In the genomic region with DNA sequence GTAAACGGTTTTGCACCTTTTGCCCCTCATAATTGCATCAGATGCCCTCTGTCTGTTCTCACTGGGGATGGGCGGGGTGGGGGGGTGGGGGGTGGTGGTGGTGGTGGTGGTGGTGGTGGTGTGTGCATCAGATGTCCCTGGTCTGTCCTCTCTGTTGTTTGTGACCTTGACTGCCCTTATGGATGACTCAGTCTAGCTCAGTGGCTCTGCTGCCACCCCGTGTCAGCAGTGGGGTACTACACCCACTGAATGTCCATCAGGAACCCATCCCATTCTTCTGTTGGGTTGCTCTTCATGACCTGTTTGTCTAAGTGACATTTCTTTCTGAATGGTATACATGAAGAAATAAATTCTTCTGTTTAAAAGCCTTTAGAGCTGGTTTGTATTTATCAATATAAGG, we compare ENCODE assay signal across 9 mouse cellular contexts. TPM values are rescaled to one million over a fixed set of nuclear protein-coding genes. Genes with fewer than 3 reads are reported as not detected.
DNase-seq lines count a peak whose midpoint lies in the region; ATAC-seq and TF ChIP-seq lines count a peak whose summit lies in the region.
"Had no signal": no experiment of that assay in that cellular context is flagged by ENCODE, and none has a peak within 500 bp of the region (broad histone marks: within the 10 kb centered on the region; RNA-seq: fewer than 3 reads in every experiment).

No protein-coding gene starts in this region.

- intact Hi-C loops in heart, postnatal 25 days (cut with DNase I), result loop anchor here (1.0 to 10.0 kb wide), 2 partner anchors 84 to 139 kb away; no protein-coding TSS in a partner anchor

- 25% methylated on average over 3 of the region's 3 CpGs for WGBS in forebrain, embryonic 16.5 days
- 20% methylated on average over 3 of the region's 3 CpGs for WGBS in large intestine, adult 2 months

- no peak overlapping the region for H3K27ac ChIP-seq in ES-E14 (ENCODE audit: insufficient read depth, low read depth, low read length, poor library complexity, severe bottlenecking)
- no peak overlapping the region for H3K27ac ChIP-seq in forebrain, embryonic 16.5 days (ENCODE audit: low read length)
- H3K27ac ChIP-seq: limb, embryonic 15.5 days had no signal

- H3K4me3 ChIP-seq in ES-E14 (ENCODE audit: insufficient read depth in 1 of 2, low read depth in 1 of 2, low read length in 2 of 2, poor library complexity in 1 of 2, severe bottlenecking in 1 of 2), result no peak overlapping the region
- no peak overlapping the region for H3K4me3 ChIP-seq in forebrain, embryonic 16.5 days (replicated peaks; ENCODE audit: low read length)
- H3K4me3 ChIP-seq: limb, embryonic 15.5 days had no signal

- no peaks in the 10 kb centered on the region for H3K4me1 ChIP-seq in ES-E14 (ENCODE audit: control insufficient read depth in 2 of 2, insufficient read depth in 2 of 2, low read length in 2 of 2, poor library complexity in 1 of 2)
- H3K4me1 ChIP-seq in forebrain, embryonic 16.5 days (replicated peaks; ENCODE audit: control insufficient read depth, insufficient read depth, low read length), result no peaks in the 10 kb centered on the region
- H3K4me1 ChIP-seq: limb, embryonic 15.5 days had no signal

- H3K4me2 ChIP-seq in forebrain, embryonic 16.5 days (ENCODE audit: low read length), result no peak overlapping the region
- H3K4me2 ChIP-seq: limb, embryonic 15.5 days had no signal

- no peaks in the 10 kb centered on the region for H3K36me3 ChIP-seq in ES-E14 (ENCODE audit: control insufficient read depth, insufficient read depth, low read length, poor library complexity, severe bottlenecking)
- H3K36me3 ChIP-seq in forebrain, embryonic 16.5 days (ENCODE audit: control insufficient read depth, insufficient read depth), result no peaks in the 10 kb centered on the region
- H3K36me3 ChIP-seq: limb, embryonic 15.5 days had no signal

- DNase-seq in ES-E14 (ENCODE audit: low read depth, low spot score), result peak; percentile 76
- DNase-seq in cerebellum, adult 11 months, result peak; percentile 80
- peak; percentile 50 for DNase-seq in heart, postnatal 25 days (ENCODE audit: low spot score)
- DNase-seq in large intestine, adult 2 months (ENCODE audit: low read depth, low spot score), result peak; percentile 53
- peak; percentile 68 to 74 for DNase-seq in lung, adult 18-20 months
- DNase-seq in ovary, adult 18-20 months (ENCODE audit: low spot score), result peak; percentile 40
- DNase-seq in thymus, adult 18-20 months, result peak; percentile 38 to 41

- peak; percentile 58 for ATAC-seq in forebrain, embryonic 16.5 days

- H3K9me3 ChIP-seq in ES-E14 (ENCODE audit: control insufficient read depth, insufficient read depth, low read depth, low read length), result no peaks in the 10 kb centered on the region
- H3K9me3 ChIP-seq in forebrain, embryonic 16.5 days (ENCODE audit: control insufficient read depth, low read length), result no peaks in the 10 kb centered on the region
- H3K9me3 ChIP-seq: limb, embryonic 15.5 days had no signal

- no peaks in the 10 kb centered on the region for H3K27me3 ChIP-seq in forebrain, embryonic 16.5 days (replicated peaks; ENCODE audit: control insufficient read depth, insufficient read depth, low read length)
- H3K27me3 ChIP-seq: limb, embryonic 15.5 days had no signal

- no peak overlapping the region for H3K9ac ChIP-seq in ES-E14 (ENCODE audit: insufficient read depth, low read depth, low read length, poor library complexity, severe bottlenecking)
- H3K9ac ChIP-seq in forebrain, embryonic 16.5 days (replicated peaks; ENCODE audit: low read depth, low read length), result no peak overlapping the region
- H3K9ac ChIP-seq: limb, embryonic 15.5 days had no signal

- in situ Hi-C loops in ES-E14 (cut with MboI; ENCODE audit: low sequenced_read_pairs in 2 of 2, unreplicated experiment in 2 of 2), result no loop called here

TF ChIP-seq in ES-E14, 5 proteins besides CTCF, POLR2A, EP300 and RAD21:
- TF ChIP-seq ZC3H11A (IDR thresholded peaks at IDR 0.05; ENCODE audit: borderline replicate concordance, low read depth, low read length) (peak; percentile 80; the same call in 1 of the 2 replicates), CHD2 (IDR thresholded peaks at IDR 0.05; ENCODE audit: low read depth, low read length) (no peak)
TF ChIP-seq in ES-E14: peak in this region for 1.

RNA-seq across cellular contexts. Expression of a gene that starts 43.3 kb away (rescaled TPM):
- total RNA-seq in ES-E14 (2012; rRNA removed), result 1.8 and 2.1 TPM in 2 replicates
- 7.1 TPM in 2 replicates for polyA plus RNA-seq in forebrain, embryonic 16.5 days (2015; fragmentation: Nextera tagmentation; extraction: Ambion mirVana)
- total RNA-seq in heart, postnatal 25 days (2021), result 10 to 100 TPM; 71.8 to 80.5 TPM
- polyA plus RNA-seq in large intestine, adult 2 months (2012; rRNA removed), result 0.19 and 0.25 TPM in 2 replicates

Comparison
In these comparisons a context has a peak if more than half of its experiments do, and no peak if none do; other contexts are left out.
1. RNA of a gene that starts 43.3 kb away (total RNA-seq): 71.8 to 80.5 TPM in heart, postnatal 25 days; 1.8 to 2.1 TPM in ES-E14; every median in the first group is over 10 times any median in the second.
2. Peak in every context shown above with its lines, with median percentiles within 50 percentile points of each other: DNase-seq.